Mouse (Mus musculus): ENCODE results near the gene Phf10.
A peak's percentile ranks its signal among the peaks of the same experiment; 100 is the strongest.
"Not testable (repeated sequence)": the region's sequence is repeated elsewhere in the genome, so short reads cannot be mapped to it uniquely, and the experiment has no call there.

Gene Phf10

DNA sequence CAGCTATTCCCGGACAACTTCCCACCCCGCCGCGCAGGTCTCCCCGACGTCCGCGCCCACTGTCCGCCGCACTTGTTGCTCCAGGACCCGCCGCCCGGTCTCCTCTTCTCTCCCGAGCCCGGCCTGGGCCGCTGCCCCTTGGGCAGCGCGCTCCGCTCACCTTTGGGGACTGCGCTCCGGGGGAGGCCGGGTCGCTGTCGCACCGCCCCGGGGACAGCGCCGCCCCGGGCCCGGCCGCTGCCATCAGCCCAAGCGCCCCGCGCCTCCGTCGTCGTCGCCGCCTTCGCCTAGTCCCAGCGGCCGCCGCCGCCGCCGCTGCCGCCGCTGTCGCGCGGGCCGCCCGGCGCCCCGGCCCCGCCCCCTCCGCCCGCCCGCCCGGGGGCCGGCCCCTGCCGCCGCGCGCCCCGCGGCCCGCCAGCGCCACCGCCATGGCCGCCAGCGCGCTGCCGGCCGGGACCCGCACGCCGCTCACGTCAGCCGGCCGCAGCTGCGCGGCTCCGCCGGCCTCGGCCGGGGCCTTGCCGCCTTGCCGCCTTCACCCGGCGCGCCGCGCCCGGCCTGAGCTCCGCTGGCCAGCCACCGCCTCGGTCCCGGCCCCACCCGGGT is at the start of gene Phf10:
Gene Phf10, minus strand, starts transcription at position 323 of the 606 bp plus-strand sequence.
- peak in 1 of 2 experiments; percentile 34 for DNase-seq (ENCODE audit: low spot score in 2 of 2)

DNA sequence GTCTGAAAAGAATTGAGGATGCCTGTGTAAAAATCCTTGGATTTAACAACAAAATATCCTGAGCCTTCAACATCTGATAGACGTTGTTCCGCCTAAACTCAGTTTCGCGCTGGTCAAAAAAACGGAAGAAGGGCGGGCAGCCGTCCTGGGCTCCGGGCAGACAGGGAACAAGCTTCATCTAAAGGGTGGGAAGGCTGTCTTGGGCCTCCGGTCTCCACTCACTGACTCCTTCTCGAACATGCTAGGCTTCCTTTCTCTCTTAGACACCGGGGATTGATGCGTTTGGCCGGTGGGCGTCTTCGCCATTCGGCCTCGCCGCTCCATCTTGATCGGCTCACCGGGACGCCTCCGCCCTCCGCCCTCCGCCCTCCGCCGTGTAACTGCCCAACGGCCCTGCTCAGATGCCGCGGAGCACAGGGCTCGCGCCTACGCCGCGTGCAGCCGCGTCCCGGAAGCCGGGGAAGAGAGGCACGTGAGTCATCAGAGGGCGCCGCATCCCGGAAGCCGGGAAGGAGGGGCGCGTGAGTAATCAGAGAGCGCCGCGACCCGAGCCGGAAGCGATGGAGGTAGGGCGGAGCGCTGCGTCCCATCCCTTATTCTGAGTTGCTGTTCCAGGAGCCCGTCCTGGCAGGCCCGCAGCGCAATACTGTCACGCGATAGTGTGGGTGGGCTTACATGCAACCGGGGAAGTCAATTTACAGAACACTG is 48.8 kb upstream of the Phf10 start, which contains the start of gene Gm3435:
Gene Gm3435, plus strand, starts transcription at position 471 of the 708 bp plus-strand sequence.
- DNase-seq (ENCODE audit: low spot score in 2 of 2): not testable (repeated sequence)

DNA sequence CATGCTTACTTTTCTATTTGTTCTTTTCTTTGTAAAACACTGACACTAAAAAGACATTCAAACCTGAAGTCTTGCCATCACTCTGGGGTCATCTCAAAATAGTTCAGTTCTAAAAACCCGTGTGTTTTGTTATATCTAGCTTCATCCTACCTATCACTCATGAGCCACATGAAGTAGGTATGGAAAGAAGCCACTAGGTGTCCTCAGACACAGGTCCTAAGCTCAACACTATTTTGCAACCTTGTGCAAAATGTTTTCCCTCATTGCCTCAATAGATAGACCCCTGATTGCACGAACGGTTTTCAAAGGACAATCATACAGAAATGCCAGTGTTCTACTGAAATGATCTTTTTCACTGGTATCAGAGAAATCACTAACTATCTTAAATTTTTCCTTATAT is 48.0 kb upstream of the Phf10 start:
- not testable (repeated sequence) for DNase-seq (ENCODE audit: low spot score in 2 of 2)

DNA sequence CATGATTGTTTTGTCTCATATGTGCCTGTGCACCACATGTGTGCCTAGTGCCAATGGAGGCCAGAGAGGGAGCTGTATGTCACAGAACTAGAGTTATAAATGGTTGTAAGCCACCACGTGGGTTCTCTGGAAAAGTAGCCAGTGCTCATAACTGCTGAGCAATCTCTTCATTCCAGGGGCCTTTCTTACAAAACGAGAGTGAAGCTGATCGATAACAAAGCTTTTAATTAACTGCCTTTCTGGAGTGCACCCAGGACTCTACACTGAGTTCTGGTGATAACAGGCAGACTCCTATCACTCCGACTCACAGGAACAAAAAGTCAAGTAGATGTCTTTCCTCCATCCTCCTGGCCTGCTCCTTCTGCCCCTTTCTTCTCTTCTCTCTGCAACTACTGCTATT is 39.0 kb upstream of the Phf10 start:
- not testable (repeated sequence) for DNase-seq (ENCODE audit: low spot score in 2 of 2)

GRCm38 (mm10) chr17:14994140-14994539 is 33.1 kb upstream of the Phf10 start:
- not testable (repeated sequence) for DNase-seq (ENCODE audit: low spot score in 2 of 2)

DNA sequence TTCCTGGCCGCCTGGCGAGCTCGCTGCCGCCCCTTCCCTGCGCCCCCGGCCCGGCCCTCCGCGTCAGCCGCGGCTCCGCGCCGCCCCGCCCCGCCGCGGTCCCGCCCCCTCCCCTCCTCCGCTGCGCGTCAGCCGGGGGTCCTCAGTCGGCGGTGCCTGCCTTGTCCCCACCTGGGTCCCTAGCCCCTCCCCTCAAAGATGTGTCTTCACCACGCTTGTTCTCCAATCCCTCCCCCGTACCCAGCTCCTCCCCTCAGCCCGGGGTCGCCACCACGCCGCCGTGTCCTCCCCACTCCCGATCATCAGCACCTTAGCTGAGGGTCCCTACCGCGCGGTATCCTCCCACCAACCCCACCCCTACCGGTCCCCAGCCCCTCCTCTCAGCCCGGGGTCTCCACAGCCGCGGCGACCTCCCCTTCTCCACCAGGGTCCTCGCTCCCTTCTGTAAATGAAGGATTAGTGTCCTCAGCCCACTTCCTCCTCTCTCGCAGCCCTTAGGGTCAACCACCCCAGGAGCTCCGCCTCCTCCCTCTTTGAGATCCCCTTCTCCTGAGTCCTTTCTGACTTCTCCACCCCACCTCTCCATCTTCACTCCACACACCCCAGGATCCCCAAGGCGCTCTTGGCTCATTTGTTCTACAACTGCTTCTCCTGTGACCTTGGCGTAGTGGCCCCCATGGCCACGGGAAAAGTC is 32.2 kb upstream of the Phf10 start:
- not testable (repeated sequence) for DNase-seq (ENCODE audit: low spot score in 2 of 2)

- DNase-seq (ENCODE audit: low spot score in 2 of 2): not testable (repeated sequence)
These were observed 31.6 kb upstream of the Phf10 start for GRCm38 (mm10) chr17:14992522-14993138.

DNA sequence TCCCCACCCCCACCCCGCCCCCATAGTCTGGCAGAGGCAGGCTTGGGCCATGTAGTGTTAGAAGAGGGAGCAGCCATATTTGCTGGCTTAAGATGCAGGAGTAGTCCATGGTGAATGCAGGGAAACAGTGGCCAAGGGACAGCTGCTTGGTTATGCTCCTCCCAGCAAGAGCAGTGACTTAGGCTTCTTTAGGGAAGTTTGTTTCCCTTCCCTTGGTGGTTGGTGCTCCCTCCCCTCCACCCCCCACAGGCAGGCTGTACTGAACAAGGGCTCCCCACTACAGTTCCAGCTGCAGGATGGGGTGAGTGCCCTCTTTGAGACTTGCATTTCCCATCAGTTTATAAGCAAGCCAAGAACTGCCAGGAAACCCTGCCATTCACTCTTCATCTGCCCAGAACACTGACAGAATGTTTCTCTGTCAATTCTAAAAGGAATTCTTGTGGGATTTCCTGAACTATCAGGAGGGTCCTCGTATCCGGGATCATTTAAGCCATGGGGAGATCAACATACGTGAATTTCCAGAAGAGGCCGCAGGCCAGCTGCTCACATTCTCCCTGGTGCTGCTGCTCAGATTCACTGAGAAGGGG is 29.1 kb upstream of the Phf10 start:
- not testable (repeated sequence) for DNase-seq (ENCODE audit: low spot score in 2 of 2)

GRCm38 (mm10) chr17:14978362-14979038 is 17.4 kb upstream of the Phf10 start, which contains the start of the genes 9030025P20Rik and Gm3417:
TSS of gene 9030025P20Rik (plus strand) at chr17:14978468.
TSS of gene Gm3417 (minus strand) at chr17:14978790.
- DNase-seq (ENCODE audit: low spot score in 2 of 2): not testable (repeated sequence)

DNA sequence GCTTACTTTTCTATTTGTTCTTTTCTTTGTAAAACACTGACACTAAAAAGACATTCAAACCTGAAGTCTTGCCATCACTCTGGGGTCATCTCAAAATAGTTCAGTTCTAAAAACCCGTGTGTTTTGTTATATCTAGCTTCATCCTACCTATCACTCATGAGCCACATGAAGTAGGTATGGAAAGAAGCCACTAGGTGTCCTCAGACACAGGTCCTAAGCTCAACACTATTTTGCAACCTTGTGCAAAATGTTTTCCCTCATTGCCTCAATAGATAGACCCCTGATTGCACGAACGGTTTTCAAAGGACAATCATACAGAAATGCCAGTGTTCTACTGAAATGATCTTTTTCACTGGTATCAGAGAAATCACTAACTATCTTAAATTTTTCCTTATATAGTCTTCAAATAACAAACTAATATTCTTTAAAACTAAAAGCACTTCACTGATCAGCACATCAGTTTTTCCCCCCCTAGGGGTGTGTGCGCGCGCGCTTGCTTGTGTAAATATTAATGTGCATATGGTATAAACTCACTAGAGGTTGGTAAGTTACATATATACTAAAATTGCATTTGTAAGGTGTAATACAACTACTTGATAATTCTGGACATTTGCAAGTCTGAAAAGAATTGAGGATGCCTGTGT is 16.8 kb upstream of the Phf10 start:
- DNase-seq (ENCODE audit: low spot score in 2 of 2): not testable (repeated sequence)

- not testable (repeated sequence) for DNase-seq (ENCODE audit: low spot score in 2 of 2)
These were observed 7.4 kb upstream of the Phf10 start for GRCm38 (mm10) chr17:14968373-14968913.

- DNase-seq (ENCODE audit: low spot score in 2 of 2): not testable (repeated sequence)
These were observed 583 bp upstream of the Phf10 start for GRCm38 (mm10) chr17:14961557-14962154.

- no peak for DNase-seq (ENCODE audit: low spot score in 2 of 2)
These were observed 553 bp downstream of the Phf10 start for GRCm38 (mm10) chr17:14960520-14960919.

DNA sequence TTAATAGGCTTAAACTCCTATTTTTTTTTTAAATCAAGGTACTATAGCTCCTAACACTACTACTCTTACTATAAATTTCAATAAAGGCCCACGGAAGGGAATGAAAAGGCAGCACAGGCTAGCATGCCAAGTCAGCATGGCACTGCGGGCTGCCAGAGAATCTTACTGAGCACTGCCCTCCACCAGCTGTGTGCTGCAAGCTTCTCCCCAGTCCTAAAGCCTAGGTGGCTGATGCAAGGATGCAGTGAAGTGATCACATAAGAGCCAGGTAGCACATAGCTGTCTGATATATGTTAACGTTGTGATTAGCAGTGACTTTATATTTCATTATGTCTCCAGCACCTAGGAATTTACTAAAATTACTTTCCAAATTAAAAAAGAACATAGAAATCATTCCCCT is 1.1 kb downstream of the Phf10 start:
- DNase-seq (ENCODE audit: low spot score in 2 of 2): no peak

DNA sequence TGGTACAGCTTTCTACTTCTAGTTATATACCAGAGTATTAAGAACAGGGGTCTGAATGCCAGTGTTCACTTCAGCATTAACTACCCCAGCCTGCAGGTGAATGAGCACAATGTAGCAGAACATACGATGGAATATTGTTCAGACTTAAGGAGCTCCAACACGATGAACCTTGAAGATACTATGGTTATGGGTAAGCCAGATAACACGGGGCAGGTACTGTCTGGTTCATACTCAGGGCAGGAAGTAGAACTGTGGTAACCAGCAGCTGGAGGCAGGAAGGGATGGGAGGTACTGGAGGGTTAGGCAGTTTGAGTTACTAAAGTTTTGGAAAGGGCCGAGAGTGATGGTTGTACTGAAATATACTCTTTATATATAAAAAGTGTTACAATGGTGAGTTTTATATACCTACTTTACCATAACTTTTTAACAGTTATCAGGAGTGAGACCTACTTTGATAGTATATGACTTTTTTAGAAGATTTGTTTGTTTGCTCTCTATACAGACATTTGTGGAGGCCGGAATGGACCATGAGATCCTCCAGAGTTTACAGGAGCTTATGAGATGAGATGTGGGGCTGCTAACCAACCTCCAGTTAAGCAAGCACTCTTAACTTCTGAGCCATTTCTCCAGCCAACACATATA is 2.3 kb downstream of the Phf10 start:
- no peak for DNase-seq (ENCODE audit: low spot score in 2 of 2)

GRCm38 (mm10) chr17:14953452-14953851 is 7.6 kb downstream of the Phf10 start:
- no peak for DNase-seq (ENCODE audit: low spot score in 2 of 2)

GRCm38 (mm10) chr17:14949161-14949827 is 11.8 kb downstream of the Phf10 start:
- no peak for DNase-seq (ENCODE audit: low spot score in 2 of 2)

DNA sequence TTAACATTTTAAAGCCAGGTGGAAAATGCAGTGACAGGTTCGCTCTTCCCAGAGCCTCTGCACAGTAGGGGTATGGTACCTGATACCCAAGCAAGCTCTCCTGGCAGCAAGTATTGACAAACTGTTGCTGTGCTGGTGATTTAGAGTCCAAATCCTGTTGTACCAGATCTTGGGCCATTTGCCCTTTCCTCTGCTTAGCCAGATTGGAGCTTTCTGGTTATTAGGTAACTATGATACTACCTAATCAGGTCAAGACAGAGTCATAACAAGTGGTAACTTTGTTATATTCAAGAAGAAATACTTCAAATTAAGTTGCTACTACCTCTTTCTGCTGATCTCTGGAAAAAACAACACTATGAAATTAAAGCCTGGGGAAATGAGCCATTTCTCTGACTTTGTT is 16.5 kb downstream of the Phf10 start:
- no peak for DNase-seq (ENCODE audit: low spot score in 2 of 2)

DNA sequence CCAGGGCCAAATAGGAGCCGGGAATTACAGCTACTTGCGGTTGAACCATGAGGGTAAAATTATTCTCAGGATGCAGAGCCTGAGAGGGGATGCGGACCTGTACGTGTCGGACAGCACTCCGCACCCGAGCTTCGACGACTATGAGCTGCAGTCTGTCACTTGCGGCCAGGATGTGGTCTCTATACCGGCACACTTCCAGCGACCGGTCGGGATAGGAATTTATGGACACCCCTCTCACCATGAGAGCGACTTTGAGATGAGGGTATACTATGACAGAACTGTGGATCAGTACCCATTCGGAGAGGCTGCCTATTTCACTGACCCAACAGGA is 17.4 kb downstream of the Phf10 start:
- DNase-seq (ENCODE audit: low spot score in 2 of 2): no peak
